Mouse (Mus musculus) adrenal gland, postnatal 10 days (tissue): Measurements from ENCODE around the gene Ankra2. TPM values are rescaled to one million over a fixed set of nuclear protein-coding genes. Genes with fewer than 3 reads are reported as not detected.

Experiments used
- DNase-seq: peaks from one replicate; pipeline ENCODE4 v3.0.0; 2021; ENCODE audit warnings: mixed read lengths
- total RNA-seq, 2 experiments: library from RNA; stranded (reverse); gene quantifications; 2 replicates each; pipeline ENCODE4 v1.2.3; 2021

Gene Ankra2
- total RNA-seq, 2 experiments from 2014 or later = 22.7 to 26.9 TPM

GRCm38 (mm10) chr13:98291712-98292111 lies 28.8 kb downstream of the Ankra2 start:
- DNase-seq = no peak

GRCm38 (mm10) chr13:98296072-98296471 lies 33.2 kb downstream of the Ankra2 start:
- DNase-seq = no peak

DNA sequence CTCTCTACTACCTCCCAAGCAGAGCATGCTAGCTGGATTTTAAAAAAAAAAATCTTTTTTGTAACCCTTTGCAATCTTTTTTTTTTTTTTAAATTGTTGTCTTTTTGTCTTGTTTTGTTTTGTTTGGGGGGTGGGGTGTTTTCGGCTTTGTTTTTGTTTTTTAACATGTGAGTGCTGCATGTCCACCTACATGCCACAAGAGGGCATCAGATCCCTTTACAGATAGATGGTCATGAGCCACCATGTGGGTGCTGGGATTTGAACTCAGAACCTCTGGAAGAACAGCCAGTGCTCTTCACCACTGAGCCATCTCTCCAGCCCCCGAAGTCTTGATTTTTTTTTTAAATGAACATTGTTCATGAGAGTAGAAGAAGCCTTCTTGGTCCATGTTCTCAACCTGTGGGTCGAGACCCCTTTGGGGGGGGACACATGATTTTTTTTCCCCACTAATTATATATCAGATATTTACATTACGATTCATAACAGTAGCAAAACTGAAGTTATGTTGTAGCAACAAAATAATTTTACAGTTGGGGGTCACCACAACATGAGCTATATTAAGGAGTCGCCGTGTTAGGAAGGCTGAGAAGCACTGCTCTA lies 35.1 kb downstream of the Ankra2 start:
- DNase-seq = no peak

GRCm38 (mm10) chr13:98298833-98299758 lies 36.2 kb downstream of the Ankra2 start:
- DNase-seq = peak; percentile 85

DNA sequence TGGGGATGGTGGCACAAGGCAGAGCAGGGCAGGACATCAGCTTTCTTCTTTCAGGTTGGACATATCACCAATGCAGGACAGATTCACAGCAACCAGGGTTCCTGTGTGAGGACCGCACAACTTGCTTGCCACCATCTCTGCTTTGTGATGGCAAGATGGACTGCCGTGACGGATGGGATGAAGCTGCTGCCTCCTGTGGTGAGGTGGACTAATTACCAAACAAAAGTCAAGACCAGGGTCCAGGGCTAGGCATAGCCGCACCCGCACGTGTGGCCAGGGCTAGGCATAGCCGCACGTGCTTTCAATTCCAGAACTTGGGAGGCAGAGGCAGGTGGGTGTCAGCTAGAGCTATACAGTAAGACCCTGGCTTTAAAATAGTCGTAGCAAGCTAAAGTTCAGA lies 42.4 kb downstream of the Ankra2 start:
- no peak for DNase-seq

DNA sequence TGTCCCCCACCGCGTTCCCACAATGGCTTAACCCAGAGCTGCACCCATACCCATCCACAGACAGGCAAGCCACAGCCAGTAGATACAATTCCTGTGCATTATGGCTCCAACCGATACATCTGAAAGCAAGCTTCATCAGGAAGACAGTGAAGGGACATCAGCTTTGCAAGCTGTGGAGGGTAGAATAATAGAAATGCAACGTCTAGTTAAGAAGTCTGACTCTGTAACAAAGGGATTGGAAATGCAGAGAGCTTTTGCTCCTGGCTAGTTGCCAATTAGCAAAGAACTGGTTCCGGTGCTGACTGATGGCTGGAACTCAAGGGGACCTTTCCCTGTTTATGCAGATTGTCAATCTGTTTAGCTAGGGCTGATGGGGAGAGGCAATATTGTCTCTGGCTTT lies 43.5 kb downstream of the Ankra2 start:
- DNase-seq = no peak

- no peak for DNase-seq
These were observed 44.1 kb downstream of the Ankra2 start for GRCm38 (mm10) chr13:98306852-98307475.

GRCm38 (mm10) chr13:98308004-98308403 lies 45.1 kb downstream of the Ankra2 start:
- DNase-seq = no peak

DNA sequence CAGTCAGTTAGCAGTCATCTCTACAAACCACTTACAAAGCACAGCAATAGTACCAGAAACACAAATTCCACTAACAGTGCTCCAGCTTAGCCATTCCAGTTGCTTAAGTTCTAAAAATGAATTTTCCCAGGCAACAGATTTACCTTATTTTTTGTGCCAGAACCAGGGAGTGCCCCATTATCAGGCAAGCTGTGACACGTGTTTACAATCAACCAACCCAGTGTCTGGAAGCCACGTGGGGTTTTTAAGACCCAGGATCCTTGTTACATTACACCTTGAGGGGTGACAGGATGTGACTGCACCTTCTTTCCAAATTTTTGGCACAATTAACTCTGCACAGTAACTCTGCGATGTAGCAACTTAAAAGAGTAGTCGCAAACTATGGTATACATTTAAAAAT lies 45.9 kb downstream of the Ankra2 start:
- no peak for DNase-seq

DNA sequence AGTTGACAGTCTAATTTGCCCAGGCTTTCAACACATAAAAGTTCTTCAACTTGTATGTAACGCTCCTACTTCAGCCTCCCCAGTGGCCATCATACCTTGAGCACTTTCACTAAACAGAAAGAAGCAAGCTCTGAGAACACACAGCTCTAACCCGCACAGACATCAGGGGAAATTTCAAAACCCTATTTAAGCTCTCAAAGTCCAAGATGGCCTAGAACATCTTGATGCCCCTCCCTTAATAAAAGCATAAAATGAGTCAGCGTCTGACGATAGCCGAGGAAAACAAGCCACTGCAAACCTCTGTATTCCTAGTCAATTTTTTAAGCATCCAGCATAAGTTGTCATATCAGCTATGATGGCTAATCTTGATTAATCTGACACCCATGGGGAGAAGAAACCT lies 48.7 kb downstream of the Ankra2 start:
- no peak for DNase-seq

- no peak for DNase-seq
These were observed 50.8 kb downstream of the Ankra2 start for GRCm38 (mm10) chr13:98313631-98314030.

- no peak for DNase-seq
These were observed 52.2 kb downstream of the Ankra2 start for GRCm38 (mm10) chr13:98315124-98315523.

GRCm38 (mm10) chr13:98316140-98316479 lies 53.2 kb downstream of the Ankra2 start:
- no peak for DNase-seq

- peak; percentile 96 for DNase-seq
These were observed 53.8 kb downstream of the Ankra2 start, which contains the start of gene Btf3 for GRCm38 (mm10) chr13:98316480-98317245. Gene Btf3 (minus strand): TSS chr13:98317006.

DNA sequence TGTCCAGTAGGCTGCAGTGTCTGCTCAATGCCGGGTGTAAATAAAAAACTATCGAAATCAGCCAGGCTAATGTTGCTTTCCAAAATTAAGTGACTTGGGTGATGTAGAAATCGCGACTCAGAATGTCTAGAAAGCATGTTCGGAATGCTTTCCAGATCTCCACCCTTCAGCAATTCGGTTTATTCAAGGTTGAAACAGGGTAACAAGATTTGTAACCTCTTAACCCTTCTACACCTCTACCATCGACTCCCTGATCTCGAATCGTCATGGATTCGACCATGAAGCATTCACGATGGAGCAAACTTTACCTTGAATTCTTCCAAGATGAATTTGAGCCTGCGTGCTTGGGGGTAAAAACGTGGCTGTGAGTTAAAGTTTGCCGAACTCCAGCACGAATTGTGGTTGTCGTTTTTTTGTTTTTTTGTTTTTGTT lies 54.4 kb downstream of the Ankra2 start:
- peak; percentile 11 for DNase-seq

DNA sequence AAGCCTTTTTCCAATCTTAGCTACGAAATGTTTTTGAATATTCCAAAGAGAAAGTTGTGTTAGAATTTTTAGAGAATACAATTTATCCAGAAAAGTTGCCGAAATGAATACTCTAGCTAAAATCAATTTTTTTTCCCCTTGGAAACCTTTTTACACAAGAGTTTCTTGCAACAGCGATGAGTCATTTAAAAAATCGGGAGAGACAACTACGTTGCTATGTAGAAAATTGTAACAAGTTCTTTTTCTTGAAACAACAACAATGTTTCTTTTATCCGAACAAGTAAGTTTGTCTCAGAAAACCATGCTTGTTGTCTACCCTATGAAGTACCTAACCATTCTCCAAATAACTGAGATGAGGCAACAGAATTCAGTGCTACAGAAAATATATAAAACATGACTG lies 55.0 kb downstream of the Ankra2 start:
- DNase-seq = no peak

Other genes with a start within 250 kb of the Ankra2 start
- 10 to 100 TPM; 23.7 to 30.8 TPM for gene Arhgef28, start 56.6 kb upstream of the Ankra2 start, total RNA-seq
- 10 to 100 TPM; 16.4 TPM for gene Utp15, start within 50 bp of the Ankra2 start, total RNA-seq
- not detected for gene Gm21976, start 16.8 kb downstream of the Ankra2 start, total RNA-seq
- gene Btf3, start 53.9 kb downstream of the Ankra2 start, total RNA-seq = 100 to 1,000 TPM; 361 to 381 TPM
- gene Foxd1, start 91.2 kb downstream of the Ankra2 start, total RNA-seq = 1 to 10 TPM in 1 of 2 experiments, under 1 TPM in 1; 0.72 to 1.1 TPM
- under 1 TPM in 1 of 2 experiments, not detected in 1; 0.75 TPM for gene Gm10320, start 228.9 kb downstream of the Ankra2 start, total RNA-seq